Mouse (Mus musculus): ENCODE measurements around the gene Stip1.
A peak's percentile ranks its signal among the peaks of the same experiment; 100 is the strongest.
"Not testable (repeated sequence)": the region's sequence is repeated elsewhere in the genome, so short reads cannot be mapped to it uniquely, and the experiment has no call there.

Gene Stip1

GRCm38 (mm10) chr19:7064571-7064970 is 24.8 kb upstream of the Stip1 start:
- DNase-seq (ENCODE audit: low spot score) = peak; percentile 65

DNA sequence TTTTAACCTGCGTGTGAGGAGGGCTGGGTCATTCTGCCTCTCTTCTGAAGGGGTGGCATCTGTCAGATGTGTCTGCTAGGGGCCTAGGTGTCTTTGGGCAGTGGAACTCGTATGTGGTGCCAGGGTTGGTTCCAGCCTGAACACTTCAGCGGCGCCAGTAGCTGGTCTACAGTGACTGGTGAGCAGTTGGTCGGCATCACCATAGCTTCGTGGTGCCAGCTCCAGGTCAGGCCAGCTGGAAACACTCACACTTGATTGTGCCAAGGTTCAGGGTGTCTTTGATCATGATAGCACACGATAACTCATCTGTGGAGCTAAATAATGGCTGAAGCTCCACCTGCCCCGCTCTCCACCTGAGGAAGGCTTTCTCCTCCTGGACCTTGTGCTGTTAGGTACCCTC is 23.1 kb upstream of the Stip1 start:
- no peak for DNase-seq (ENCODE audit: low spot score)

- no peak for DNase-seq (ENCODE audit: low spot score)
Observed at GRCm38 (mm10) chr19:7062110-7062509, 22.3 kb upstream of the Stip1 start.

GRCm38 (mm10) chr19:7058541-7058940 is 18.8 kb upstream of the Stip1 start:
- DNase-seq (ENCODE audit: low spot score) = no peak

GRCm38 (mm10) chr19:7057722-7058207 is 18.0 kb upstream of the Stip1 start:
- DNase-seq (ENCODE audit: low spot score) = peak; percentile 85

GRCm38 (mm10) chr19:7057126-7057721 is 17.5 kb upstream of the Stip1 start:
- DNase-seq (ENCODE audit: low spot score) = no peak

GRCm38 (mm10) chr19:7056248-7057087 is 16.7 kb upstream of the Stip1 start, which contains the start of gene Macrod1:
Gene Macrod1 (plus strand): TSS chr19:7056810.
- DNase-seq (ENCODE audit: low spot score) = peak; percentile 80

GRCm38 (mm10) chr19:7055173-7055572 is 15.4 kb upstream of the Stip1 start:
- no peak for DNase-seq (ENCODE audit: low spot score)

- DNase-seq (ENCODE audit: low spot score) = no peak
Observed at GRCm38 (mm10) chr19:7054772-7055171, 15.0 kb upstream of the Stip1 start.

GRCm38 (mm10) chr19:7053382-7053781 is 13.6 kb upstream of the Stip1 start:
- not testable (repeated sequence) for DNase-seq (ENCODE audit: low spot score)

DNA sequence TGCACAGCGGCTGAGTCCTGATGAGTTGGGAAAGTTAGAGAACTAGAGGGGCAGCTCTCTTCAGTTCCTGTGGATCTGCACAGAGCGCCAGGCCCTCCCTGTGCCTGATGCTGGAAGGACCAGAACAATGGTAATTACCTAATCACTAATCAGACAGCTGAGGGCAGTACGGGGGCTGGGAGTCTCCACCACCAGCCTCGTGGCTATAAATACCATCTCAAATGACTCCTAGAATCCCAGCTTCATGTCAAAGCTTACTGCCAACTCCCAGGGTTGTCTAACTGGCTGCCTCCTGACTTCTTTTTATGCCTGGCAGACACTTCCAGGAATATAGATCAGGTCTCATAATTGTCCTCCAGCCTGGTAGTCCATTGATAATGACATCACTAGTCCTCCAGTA is 4.9 kb upstream of the Stip1 start:
- no peak for DNase-seq (ENCODE audit: low spot score)

DNA sequence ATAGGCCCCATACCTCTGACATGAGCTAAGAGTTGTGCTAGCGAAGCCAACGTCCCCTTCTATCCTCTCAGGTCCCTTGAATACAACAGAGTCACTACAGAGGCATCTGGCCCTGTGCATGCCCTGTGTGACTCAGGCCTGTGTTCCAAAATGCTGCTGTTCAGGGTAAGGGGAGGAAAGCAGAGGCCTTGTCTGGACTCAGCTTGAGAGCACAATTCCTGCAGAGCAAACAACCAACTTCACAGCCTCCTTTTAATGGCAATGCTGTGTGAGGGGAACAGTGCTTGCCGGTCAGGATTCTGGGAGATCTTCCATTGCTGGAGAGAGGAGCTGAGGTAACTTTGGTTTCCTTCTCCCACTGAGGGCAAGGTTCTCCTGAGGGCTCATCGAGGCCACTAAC is 4.5 kb upstream of the Stip1 start:
- no peak for DNase-seq (ENCODE audit: low spot score)

DNA sequence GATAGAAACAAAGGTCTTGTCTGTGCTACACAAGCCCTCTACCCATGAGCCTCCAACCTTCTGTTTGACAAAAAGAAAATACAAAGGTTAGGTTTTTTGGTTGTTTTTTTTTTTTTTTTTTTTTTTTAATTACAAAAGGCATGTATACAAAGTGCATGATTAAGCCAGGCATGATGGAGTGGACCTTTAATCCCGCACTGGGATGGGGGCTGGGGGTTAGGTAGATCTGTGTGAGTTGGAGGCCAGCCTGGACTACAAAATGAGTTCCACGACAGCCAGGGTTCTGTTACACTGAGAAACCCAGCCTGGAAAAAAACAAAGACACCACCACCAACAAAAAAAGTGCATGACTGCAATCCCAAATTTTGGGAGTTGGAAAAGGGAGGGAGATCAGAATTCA is 1.4 kb upstream of the Stip1 start:
- DNase-seq (ENCODE audit: low spot score) = no peak

DNA sequence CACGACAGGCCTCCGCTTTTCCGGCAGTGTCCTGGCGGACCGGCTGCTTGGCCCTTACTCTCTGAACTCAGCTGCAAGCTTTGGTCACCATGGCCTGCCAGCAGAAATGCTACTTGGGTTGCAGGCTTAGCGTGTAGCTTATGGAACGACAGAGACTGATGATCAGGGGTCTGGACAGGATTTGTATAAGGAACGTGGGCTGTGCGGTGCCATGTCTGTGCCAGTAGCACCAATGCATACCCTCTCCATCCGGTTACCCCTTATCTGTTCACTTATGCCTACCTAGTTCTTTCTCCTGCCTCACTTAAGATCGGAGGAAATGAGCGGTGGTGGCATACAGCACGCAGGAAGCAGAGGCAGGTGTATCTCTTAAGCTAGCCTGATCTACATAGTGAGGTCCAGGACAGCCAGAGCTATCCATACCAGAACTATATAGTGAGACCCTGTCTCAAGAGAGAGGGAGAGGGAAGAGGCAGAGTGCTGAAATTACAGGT is 917 bp upstream of the Stip1 start:
- DNase-seq (ENCODE audit: low spot score) = no peak

DNA sequence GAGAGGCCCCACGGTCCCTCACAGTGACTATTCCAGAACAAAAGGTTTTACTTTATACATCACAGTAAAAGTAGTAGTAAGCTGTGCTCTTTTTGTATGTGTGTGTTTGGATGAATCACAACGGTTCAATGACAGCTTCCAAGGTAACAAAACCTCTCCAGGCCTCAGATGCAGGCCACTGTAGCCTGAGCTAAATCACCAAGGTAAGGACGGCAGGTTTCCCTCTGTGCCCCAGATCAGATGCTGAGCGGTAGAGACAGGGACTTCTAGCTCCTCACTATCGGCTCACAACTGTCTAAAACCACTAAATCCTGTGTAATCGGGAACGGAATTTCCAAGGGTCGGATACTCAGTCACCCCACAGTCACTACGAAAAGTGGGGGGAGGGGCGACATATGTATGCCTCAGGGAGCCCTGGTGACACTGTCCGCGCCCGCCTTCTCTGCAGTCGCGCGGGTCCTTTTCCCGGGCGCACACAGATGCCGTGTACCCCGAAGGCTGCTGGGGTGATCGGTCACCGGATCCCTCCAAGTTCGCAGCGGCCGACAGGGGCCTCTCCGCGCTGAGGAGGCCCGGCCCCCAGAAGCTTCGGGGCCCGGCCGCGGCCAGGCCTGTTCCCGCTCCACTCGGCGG is 563 bp downstream of the Stip1 start:
- peak; percentile 79 for DNase-seq (ENCODE audit: low spot score)

DNA sequence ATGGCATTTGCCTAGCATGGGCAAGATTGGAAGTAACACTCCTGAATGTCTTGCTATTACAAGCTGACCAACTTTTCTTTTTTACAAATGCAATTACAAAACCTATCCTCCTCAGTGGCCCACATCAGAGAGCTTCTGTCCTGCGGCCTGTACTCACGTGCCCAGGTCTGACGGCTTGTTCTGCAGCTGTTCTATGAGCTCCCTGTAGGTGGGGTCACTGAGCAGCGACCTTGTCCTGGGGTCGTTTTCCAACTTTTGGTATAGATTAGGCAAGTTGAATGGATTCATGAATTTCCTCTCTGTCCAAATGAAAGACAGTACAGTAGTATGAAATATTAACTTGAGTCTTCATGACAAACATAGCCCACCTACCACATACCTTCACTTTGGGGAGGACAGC is 5.8 kb downstream of the Stip1 start:
- DNase-seq (ENCODE audit: low spot score) = no peak

DNA sequence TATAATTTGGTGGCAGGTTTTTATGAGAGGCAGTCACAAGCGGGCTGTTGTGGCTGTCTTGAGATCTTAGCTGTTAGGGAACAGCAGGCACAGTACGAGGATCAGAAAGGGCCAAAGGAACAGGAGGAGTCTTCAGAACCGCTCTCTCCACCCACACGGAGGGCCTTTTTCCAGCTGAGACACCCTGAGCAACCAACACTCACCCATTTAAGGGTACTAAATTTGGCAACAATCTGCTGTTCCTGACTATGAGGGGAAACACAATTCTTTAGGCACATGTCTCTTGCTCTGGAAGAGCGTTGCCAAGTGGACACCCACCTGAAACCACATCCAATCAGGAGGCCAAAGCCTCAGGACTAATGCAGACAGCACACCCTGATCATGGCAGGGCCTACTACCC is 10.2 kb downstream of the Stip1 start:
- DNase-seq (ENCODE audit: low spot score) = no peak

DNA sequence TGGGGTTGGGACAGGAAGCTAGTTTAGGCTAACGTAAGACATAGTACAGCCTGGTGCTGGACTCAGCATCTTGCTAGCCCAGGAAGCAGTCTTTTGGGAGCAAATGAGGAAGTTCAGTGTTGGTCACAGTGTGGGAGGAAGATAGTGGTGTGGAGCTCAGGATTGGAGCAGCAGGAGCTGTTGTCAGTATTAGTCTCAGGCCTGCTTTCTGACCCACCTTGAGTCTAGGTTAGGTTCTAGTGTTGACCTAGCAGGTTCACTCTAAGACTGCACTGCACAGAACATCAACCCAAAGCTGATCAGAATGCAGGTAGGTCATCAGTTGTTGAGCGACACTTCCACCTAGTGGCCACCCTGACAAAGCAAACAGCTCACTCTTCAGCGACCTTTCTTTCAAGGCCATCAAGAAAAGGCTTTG is 19.5 kb downstream of the Stip1 start:
- no peak for DNase-seq (ENCODE audit: low spot score)

DNA sequence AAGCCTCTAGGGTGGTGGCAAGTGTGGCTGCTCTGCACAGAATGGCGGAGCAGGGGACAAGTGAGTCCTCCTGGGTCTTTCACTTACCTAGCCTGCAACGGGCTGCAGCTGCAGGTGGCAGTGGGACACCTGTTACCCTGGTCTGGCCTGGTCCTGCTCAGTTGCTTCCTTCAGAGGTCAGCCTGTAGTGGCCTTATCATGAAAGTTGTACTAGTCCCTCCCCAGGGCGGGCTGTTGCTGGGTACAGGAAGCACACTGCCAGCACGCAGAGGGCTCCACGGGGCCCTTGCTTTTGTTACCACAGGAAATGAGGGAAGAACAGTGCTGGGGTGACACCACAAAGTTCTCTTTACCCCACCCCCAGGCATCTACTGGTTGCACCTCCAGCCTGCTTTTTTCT is 20.6 kb downstream of the Stip1 start, which contains the start of gene Fermt3:
Gene Fermt3, minus strand, starts transcription at position 279 of the 400 bp plus-strand sequence.
- DNase-seq (ENCODE audit: low spot score) = no peak

GRCm38 (mm10) chr19:7018546-7018945 is 21.2 kb downstream of the Stip1 start:
- no peak for DNase-seq (ENCODE audit: low spot score)

- no peak for DNase-seq (ENCODE audit: low spot score)
Observed at GRCm38 (mm10) chr19:7017541-7018457, 22.0 kb downstream of the Stip1 start.

Data from testis, postnatal 14 days (tissue).